Mouse (Mus musculus): ENCODE measurements around the gene Dnah8.
A peak's percentile ranks its signal among the peaks of the same experiment; 100 is the strongest.

The Dnah8 gene

DNA sequence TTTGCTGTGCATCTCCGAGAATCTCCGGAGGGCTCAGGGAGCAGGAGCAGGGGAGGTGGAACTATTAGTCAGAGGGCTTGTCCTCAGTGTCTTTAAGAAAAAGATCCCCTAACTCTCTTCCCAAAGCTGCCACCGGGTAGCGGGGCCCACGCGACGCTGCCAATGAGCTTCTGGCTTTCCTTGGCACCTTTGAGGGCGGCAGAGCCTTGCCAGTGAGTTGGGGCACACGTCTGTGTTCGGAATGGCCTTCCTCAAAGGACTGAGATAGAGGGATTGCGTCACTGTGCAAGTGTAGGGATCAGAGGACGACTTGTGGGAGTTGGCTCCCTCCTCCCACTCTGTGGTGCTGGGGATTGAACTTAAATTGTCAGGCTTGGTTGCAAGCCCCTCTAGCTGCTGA, 125.2 kb downstream of the Dnah8 start:
- no peak for DNase-seq (ENCODE audit: low read depth, low spot score)

GRCm38 (mm10) chr17:30750269-30750668, 126.1 kb downstream of the Dnah8 start:
- DNase-seq (ENCODE audit: low read depth, low spot score): no peak

- DNase-seq (ENCODE audit: low read depth, low spot score): peak; percentile 41
Measured at GRCm38 (mm10) chr17:30752370-30752818, 128.2 kb downstream of the Dnah8 start.

GRCm38 (mm10) chr17:30753201-30753600, 129.0 kb downstream of the Dnah8 start:
- DNase-seq (ENCODE audit: low read depth, low spot score): no peak

GRCm38 (mm10) chr17:30756771-30757170, 132.6 kb downstream of the Dnah8 start:
- DNase-seq (ENCODE audit: low read depth, low spot score): no peak

DNA sequence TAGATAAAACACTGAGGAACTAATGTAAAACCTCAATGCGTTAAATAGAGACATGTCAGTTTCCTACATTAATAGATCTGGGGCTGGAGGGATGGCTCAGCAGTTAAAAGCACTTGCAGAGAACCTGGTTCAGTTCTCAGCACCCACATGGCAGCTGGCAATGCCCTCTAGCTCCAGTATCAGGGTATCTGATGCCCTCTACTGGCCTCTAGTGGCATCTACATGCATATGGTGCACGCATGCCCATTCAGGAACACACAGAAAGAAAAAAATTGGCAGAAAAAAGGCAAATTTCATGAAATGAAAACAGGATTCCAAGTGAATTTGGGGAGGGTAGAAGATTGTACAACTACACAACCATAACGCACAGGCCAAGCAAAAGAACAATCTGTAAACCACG, 136.2 kb downstream of the Dnah8 start:
- no peak for DNase-seq (ENCODE audit: low read depth, low spot score)

DNA sequence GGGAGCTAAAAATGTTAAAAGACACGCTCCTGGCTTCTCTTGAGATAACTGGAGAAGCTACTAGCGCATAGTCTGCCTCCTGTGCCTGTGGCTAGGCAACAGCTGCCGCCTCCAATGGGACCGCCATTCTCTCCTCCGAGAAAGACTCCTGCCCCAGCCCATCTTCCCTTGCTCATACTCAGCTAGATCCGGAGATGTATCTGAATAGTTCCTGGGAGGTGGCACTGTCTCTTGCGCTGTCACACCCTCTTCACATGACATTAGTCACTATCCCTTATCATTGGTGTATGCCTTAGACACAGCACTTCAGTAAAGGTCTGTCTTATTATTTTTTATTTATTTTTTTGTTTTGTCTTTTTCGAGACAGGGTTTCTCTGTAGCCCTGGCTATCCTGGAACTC, 140.1 kb downstream of the Dnah8 start:
- no peak for DNase-seq (ENCODE audit: low read depth, low spot score)

GRCm38 (mm10) chr17:30774416-30774815, 150.3 kb downstream of the Dnah8 start:
- DNase-seq (ENCODE audit: low read depth, low spot score): no peak

DNA sequence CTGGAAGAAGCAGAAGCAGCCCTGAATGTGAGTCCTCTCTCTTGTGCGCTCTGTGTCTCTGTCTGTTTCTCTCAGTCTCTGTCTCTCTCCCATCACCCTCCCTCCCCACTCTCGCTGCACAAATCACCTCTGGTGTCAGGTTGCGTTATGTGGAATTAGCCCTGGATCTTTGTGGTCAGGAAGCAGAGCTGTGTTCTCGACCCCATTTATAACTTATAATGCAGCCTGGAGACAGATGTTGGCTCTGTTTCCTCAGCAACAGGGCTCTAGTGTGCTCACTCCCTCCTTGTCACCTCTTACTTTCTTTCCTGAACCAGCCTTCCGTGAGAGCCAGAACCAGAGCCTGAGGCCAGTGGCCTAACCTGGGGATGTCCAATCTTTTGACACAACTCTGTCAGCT, 150.9 kb downstream of the Dnah8 start:
- no peak for DNase-seq (ENCODE audit: low read depth, low spot score)

DNA sequence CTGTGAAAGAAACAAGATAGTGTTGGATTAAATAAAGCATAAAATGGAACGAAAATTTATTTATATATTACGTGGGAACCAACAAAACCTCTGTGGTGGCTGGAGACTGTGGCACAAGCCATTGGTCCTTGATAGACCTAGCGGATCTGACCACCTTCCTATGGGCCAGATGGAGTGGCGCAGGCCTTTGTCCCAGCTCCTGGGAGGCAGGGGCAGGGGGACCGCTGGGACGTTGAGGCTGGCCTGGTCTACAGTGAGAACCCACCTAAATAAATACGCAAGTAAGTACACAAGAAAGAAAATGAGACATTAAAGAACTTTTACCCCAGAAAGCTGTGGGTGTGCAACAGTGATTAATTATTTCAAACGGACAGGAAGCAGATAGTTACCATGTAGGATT, 156.9 kb downstream of the Dnah8 start:
- no peak for DNase-seq (ENCODE audit: low read depth, low spot score)

- no peak for DNase-seq (ENCODE audit: low read depth, low spot score)
Measured at GRCm38 (mm10) chr17:30782286-30782685, 158.1 kb downstream of the Dnah8 start.

- no peak for DNase-seq (ENCODE audit: low read depth, low spot score)
Measured at GRCm38 (mm10) chr17:30788361-30788760, 164.2 kb downstream of the Dnah8 start.

- DNase-seq (ENCODE audit: low read depth, low spot score): no peak
Measured at GRCm38 (mm10) chr17:30790816-30791215, 166.7 kb downstream of the Dnah8 start.

GRCm38 (mm10) chr17:30792396-30792795, 168.2 kb downstream of the Dnah8 start:
- no peak for DNase-seq (ENCODE audit: low read depth, low spot score)

- DNase-seq (ENCODE audit: low read depth, low spot score): no peak
Measured at GRCm38 (mm10) chr17:30796616-30797015, 172.5 kb downstream of the Dnah8 start.

DNA sequence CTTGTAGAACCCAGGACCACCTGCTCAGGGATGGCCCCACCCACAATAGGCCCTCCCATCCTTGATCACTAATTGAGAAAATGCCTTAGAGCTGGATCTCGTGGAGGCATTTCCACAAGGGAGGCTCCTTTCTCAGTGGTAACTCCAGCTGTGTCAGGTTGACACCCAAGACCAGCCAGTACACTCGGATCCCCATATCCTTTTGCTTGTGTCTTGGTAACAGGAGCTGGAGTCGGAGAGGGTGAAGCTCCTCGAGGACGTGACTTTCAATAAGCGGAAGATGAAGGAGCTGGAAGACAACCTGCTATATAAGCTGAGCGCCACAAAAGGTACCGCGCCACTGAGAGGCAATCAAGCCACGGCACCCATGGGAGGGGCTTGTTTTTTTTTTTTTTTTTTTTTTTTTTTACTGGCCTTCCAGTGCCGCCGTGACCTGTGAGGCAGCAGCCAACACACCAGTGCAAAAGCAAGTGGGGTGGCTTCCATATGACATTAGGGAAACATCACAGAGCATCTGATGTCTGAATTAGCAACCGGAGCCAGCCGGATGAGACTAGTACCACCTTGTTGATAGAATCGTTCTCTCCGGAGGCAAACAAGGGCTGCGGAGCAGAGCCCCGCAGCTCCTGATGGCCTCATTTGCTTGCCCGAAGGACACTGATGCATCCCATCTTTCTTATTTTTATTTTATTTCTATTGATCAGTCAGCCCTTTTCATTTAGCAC, 176.3 kb downstream of the Dnah8 start:
- no peak for DNase-seq (ENCODE audit: low read depth, low spot score)

DNA sequence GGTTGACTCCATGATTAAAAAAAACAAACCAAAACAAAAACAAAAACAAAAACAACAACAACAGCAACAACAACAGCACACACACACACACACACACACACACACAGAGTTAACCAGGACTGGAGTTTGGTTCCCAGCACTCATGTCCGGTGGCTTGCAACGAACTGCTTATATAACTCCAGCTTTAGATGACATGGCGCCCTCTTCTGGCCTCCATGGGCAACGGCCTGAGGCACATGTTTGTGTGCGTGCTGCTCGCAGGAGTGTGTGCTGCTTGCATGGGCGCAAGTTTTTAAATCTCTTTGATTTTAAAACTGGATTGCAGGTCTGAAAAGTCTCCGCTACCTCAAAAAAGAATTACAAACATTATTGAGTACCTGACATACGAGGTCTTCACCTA, 179.5 kb downstream of the Dnah8 start:
- DNase-seq (ENCODE audit: low read depth, low spot score): no peak

- no peak for DNase-seq (ENCODE audit: low read depth, low spot score)
Measured at GRCm38 (mm10) chr17:30804955-30805354, 180.8 kb downstream of the Dnah8 start.

DNA sequence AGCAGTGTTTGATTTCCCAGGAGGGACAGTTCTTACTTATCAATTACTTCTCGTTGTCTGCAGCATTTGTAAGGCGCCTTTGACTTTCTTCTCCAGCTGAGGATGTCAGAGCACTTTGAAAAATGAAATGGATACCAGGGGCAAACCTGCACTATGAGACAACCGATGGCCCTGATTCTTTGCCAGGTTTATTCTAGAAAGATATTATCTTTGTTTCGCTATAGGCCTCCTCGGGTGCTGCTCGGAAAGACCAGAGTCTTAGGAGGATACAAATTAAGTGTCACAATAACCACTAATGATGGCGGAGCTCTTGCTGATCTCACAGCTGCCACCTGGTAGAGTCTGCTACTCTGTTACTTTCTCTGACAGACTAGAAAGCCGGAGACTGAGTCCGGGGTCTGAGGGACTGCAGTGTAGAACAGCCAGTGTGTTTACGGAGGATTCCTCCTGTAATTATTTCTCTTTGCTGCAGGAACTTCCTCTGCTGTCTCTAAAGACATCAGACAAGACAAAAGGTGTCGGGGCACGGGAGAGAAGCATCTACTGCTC, 181.4 kb downstream of the Dnah8 start:
- no peak for DNase-seq (ENCODE audit: low read depth, low spot score)

DNA sequence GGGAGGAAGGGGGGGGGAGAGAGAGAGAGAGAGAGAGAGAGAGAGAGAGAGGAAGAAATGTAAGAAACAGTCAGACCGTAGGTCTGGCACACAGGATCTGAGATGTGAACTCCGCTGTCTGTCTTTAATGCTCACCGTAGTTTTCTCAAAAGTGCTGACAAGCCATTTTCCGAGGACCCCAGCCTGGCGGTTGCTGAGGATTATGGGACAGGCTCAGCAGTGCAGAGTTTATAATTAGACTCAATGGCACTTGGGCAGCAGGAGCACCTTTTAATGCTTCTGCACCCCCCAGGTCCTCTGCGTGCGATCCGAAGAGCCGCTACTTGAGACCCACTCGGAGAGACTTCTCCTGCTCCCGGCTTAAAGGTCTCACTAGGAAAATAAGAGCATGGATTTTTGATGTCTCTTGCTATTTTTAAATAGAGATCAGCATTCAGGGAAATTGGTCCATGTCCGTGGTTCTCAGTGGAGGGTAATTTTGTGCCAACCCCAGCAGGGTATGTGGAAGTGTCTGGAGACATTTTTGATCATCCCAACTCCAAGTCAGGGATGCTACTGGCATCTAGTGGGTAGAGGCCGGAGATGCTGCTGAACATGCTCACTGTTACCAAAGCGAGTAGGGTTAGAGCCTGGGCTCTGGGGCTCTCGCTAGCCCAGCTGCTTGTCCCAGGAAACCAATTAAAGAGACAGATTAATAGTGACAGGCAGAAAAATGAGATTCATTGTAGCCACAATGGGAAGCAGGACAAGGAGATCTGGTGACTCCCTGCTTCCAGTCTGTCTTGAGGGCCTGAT, 184.9 kb downstream of the Dnah8 start:
- DNase-seq (ENCODE audit: low read depth, low spot score): no peak

DNA sequence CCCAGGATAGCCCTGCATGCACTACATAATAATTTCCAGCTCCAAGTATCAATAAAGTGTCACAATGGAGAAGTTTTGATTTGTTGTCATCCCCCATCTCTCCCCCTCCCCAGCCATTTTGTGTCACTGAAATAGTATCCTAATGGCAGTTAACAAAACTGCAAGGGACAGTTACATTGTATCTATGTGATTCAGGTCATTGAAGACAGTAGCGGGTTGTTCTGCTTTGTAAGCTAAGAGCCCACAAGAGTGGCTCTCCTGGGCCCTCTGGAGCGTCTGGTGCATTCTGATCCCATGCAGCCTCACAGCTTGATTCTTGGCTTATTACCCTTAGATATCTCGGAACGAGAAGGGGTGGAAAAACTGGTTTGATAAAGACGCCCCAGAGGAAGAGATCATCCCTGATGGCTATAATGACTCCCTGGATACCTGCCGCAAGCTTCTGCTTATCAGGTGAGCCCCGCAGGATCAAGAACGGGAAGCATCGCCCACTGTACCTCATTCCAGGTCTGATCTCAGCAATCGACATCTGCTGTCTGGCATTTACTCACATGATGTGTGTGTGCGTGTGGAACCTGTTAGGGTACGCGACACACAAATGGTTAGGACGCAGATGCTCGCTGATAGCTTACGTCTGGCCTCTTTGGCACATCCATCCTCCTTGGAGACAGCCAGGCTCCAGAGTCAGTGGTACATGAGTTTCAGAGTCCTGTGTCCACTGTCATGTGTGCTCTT, 185.9 kb downstream of the Dnah8 start:
- no peak for DNase-seq (ENCODE audit: low read depth, low spot score)

- DNase-seq (ENCODE audit: low read depth, low spot score): no peak
Measured at GRCm38 (mm10) chr17:30818543-30818942, 194.4 kb downstream of the Dnah8 start.
